In the genomic region with DNA sequence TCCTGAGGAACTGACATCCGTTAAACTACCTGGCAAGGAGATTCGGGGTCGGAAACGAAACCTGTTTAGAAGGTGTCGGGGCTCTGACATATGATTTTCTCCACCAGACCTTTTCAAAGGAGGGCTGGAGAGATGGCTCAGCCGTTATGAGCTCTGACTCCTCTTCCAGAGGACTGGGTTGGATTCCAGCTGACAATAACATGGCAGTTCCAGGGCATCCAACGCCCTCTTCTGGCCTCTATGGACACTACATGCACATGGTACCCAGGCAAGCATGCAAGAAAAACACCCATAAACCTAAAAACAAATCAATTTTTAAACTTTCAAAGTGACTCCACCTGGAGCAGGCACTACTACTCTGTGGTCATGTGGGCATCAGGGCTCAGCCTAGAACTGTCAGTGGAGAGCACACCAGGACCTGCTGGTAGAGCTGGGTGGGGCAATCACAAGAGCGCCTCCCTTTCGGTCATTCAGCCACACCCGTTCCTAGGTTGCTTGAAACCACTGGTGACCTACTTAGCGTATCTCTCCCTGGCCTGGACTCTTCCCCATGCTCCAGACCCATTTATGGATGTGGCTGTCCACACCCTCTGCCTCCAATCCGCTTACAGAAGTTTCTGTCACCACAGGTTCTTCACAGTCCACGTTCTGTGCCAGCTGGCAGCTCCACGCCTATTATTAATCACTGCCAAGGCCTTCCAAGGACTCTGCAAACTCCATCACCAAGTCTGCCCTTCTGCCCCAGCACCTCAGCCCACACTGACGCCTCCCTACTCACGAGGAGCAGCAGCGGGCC, we compare ENCODE assay signal across 9 mouse cellular contexts. TPM values are rescaled to one million over a fixed set of nuclear protein-coding genes. Genes with fewer than 3 reads are reported as not detected.
A peak's percentile ranks its signal among the peaks of the same experiment; 100 is the strongest.
DNase-seq lines count a peak whose midpoint lies in the region; ATAC-seq lines count a peak whose summit lies in the region.
"Had no signal": no experiment of that assay in that cellular context is flagged by ENCODE, and none has a peak within 500 bp of the region (broad histone marks: within the 10 kb centered on the region; RNA-seq: fewer than 3 reads in every experiment).

No protein-coding gene starts in this region.

- peaks cover 46% of the 10 kb centered on the region for H3K4me1 ChIP-seq in embryonic facial prominence, embryonic 14.5 days (ENCODE audit: control insufficient read depth, insufficient read depth, low read length)
- peaks cover 59% of the 10 kb centered on the region for H3K4me1 ChIP-seq in embryonic facial prominence, embryonic 10.5 days

- no peaks in the 10 kb centered on the region for H3K27me3 ChIP-seq in embryonic facial prominence, embryonic 14.5 days (replicated peaks; ENCODE audit: control insufficient read depth, insufficient read depth, low read length)
- no peaks in the 10 kb centered on the region for H3K27me3 ChIP-seq in embryonic facial prominence, embryonic 10.5 days (replicated peaks; ENCODE audit: low read depth, poor library complexity, severe bottlenecking)
- H3K27me3 ChIP-seq: limb, embryonic 12.5 days had no signal

- H3K9me3 ChIP-seq in embryonic facial prominence, embryonic 14.5 days (ENCODE audit: control insufficient read depth, low read length), result no peaks in the 10 kb centered on the region
- H3K9me3 ChIP-seq in embryonic facial prominence, embryonic 10.5 days, result no peaks in the 10 kb centered on the region; the same call in 1 of the 2 replicates

- 84% methylated on average over 17 of the region's 17 CpGs for WGBS in embryonic facial prominence, embryonic 14.5 days
- WGBS in embryonic facial prominence, embryonic 10.5 days, result 91% methylated on average over 17 of the region's 17 CpGs

- no peak overlapping the region for H3K4me2 ChIP-seq in embryonic facial prominence, embryonic 14.5 days (ENCODE audit: low read depth, low read length)
- H3K4me2 ChIP-seq: limb, embryonic 12.5 days had no signal

- no peak overlapping the region for H3K27ac ChIP-seq in embryonic facial prominence, embryonic 14.5 days (replicated peaks; ENCODE audit: low read depth, low read length)
- H3K27ac ChIP-seq in embryonic facial prominence, embryonic 10.5 days (replicated peaks), result no peak overlapping the region
- H3K27ac ChIP-seq: limb, embryonic 12.5 days had no signal

- H3K36me3 ChIP-seq in embryonic facial prominence, embryonic 14.5 days (ENCODE audit: control insufficient read depth, insufficient read depth, low read length), result no peaks in the 10 kb centered on the region
- H3K36me3 ChIP-seq in embryonic facial prominence, embryonic 10.5 days (replicated peaks), result peaks cover 37% of the 10 kb centered on the region

- H3K4me3 ChIP-seq in embryonic facial prominence, embryonic 14.5 days (ENCODE audit: low read depth, low read length), result no peak overlapping the region
- no peak overlapping the region for H3K4me3 ChIP-seq in embryonic facial prominence, embryonic 10.5 days
- H3K4me3 ChIP-seq: limb, embryonic 12.5 days had no signal

- H3K9ac ChIP-seq in embryonic facial prominence, embryonic 14.5 days (ENCODE audit: low read depth, low read length), result no peak overlapping the region
- H3K9ac ChIP-seq: limb, embryonic 12.5 days had no signal

- peak; percentile 31; the same call in 1 of the 2 replicates for ATAC-seq in embryonic facial prominence, embryonic 14.5 days (ENCODE audit: low read depth)
- 0 out of 2 replicates have a peak, but pooled peaks have one; percentile 7 for ATAC-seq in granulocyte monocyte progenitor cell, adult 5-6 weeks (replicated peaks; ENCODE audit: poor library complexity, severe bottlenecking)
- ATAC-seq in megakaryocyte-erythroid progenitor cell, adult 5-6 weeks (replicated peaks; ENCODE audit: low FRiP score, low TSS enrichment, poor library complexity, severe bottlenecking), result 0 out of 2 replicates have a peak, but pooled peaks have one; percentile 6

- DNase-seq in embryonic facial prominence, embryonic 14.5 days (ENCODE audit: low spot score), result peak; percentile 52
- no peak for DNase-seq in embryonic facial prominence, embryonic 10.5 days (ENCODE audit: low spot score)
- DNase-seq in adrenal gland, adult 18-20 months (ENCODE audit: low spot score in 2 of 2), result peak; percentile 67 to 72
- DNase-seq in kidney, postnatal 14 days, result peak; percentile 70
- no peak for DNase-seq in spleen, adult 18-20 months
- DNase-seq in layer of hippocampus, adult 11-12 months (ENCODE audit: low spot score), result no peak

RNA-seq across cellular contexts. Expression of a gene that starts 18.3 kb away (rescaled TPM):
- polyA plus RNA-seq in embryonic facial prominence, embryonic 14.5 days (2014; fragmentation: Nextera tagmentation; extraction: Ambion mirVana), result 38.9 and 46.0 TPM in 2 replicates
- polyA plus RNA-seq in embryonic facial prominence, embryonic 10.5 days (2016; fragmentation: Nextera tagmentation; extraction: Ambion mirVana), result 39.9 and 43.0 TPM in 2 replicates
- 100 to 1,000 TPM in 1 of 2 experiments, 10 to 100 TPM in 1; 82.2 to 121 TPM for total RNA-seq in adrenal gland, adult 18-20 months (2021)
- total RNA-seq in granulocyte monocyte progenitor cell, adult 5-6 weeks (2014; fragmentation: Nextera tagmentation), result 87.1 and 141 TPM in 2 replicates
- 63.5 and 70.6 TPM in 2 replicates for total RNA-seq in granulocyte monocyte progenitor cell, adult 5-6 weeks (2017)
- total RNA-seq in megakaryocyte-erythroid progenitor cell, adult 5-6 weeks (2014; fragmentation: Nextera tagmentation), result 117 and 138 TPM in 2 replicates
- 81.3 and 102 TPM in 2 replicates for total RNA-seq in megakaryocyte-erythroid progenitor cell, adult 5-6 weeks (2017)

Comparison
In these comparisons a context has a peak if more than half of its experiments do, and no peak if none do; other contexts are left out.
1. DNase-seq: peak in embryonic facial prominence, embryonic 14.5 days (single experiment), adrenal gland, adult 18-20 months (2 of 2) and kidney, postnatal 14 days (single experiment); none in embryonic facial prominence, embryonic 10.5 days (single experiment), spleen, adult 18-20 months (0 of 2) and layer of hippocampus, adult 11-12 months (single experiment).
2. Peak in every context shown above with its lines, with median percentiles within 50 percentile points of each other: ATAC-seq.